Mouse (Mus musculus) CH12.LX (cell line): ENCODE measurements at regions not wholly inside any gene's neighbourhood (a gene's known extent, or its start where the extent isn't known, plus 50 kb on each side); places are given as distances from the start of the nearest gene placed in this dataset.

Experiments
- DNase-seq: peaks from one replicate; pipeline ENCODE4 v3.0.0-alpha.2; 2013; ENCODE audit errors: extremely low read depth
- H3K27ac ChIP-seq: 2 replicates; pipeline ENCODE4 v1.5.1; 2012; ENCODE audit warnings: low read depth, mild to moderate bottlenecking, control low read depth, moderate library complexity; ENCODE audit not compliant: insufficient read depth
- H3K27me3 ChIP-seq: replicated peaks from 2 replicates; pipeline ENCODE3; 2012; ENCODE audit warnings: inconsistent platforms
- H3K36me3 ChIP-seq, 2 experiments: replicated peaks in 1 of 2; 2 replicates each; pipeline versions ENCODE3 to v1.6.1; 2012; ENCODE audit warnings: inconsistent platforms in 1 of 2, low read length in 1 of 2, mild to moderate bottlenecking in 1 of 2, mixed read lengths in 1 of 2, moderate library complexity in 1 of 2; ENCODE audit not compliant: control insufficient read depth in 1 of 2, insufficient read depth in 1 of 2
- H3K4me1 ChIP-seq, 2 experiments: 2 replicates each; pipeline ENCODE4 v1.6.1; 2012; ENCODE audit warnings: inconsistent platforms in 1 of 2, moderate library complexity in 1 of 2; ENCODE audit not compliant: insufficient read depth in 2 of 2, control insufficient read depth in 1 of 2
- H3K4me2 ChIP-seq: 2 replicates; pipeline ENCODE4 v1.6.1; 2012; ENCODE audit warnings: low read depth, mild to moderate bottlenecking, control low read depth; ENCODE audit not compliant: poor library complexity, insufficient read depth, severe bottlenecking
- H3K4me3 ChIP-seq, 3 experiments: fragments of 150-350 bp in 1 of 3; sonication (generic) in 1 of 3; replicated peaks in 1 of 3; 2 replicates each; pipeline versions ENCODE3 to v1.5.1; 2011 to 2012; ENCODE audit warnings: low read depth in 2 of 3, low read length in 2 of 3, mild to moderate bottlenecking in 2 of 3, moderate library complexity in 2 of 3, control low read depth in 1 of 3, improper control_type of control experiment in 1 of 3, inconsistent platforms in 1 of 3, mixed read lengths in 1 of 3; ENCODE audit not compliant: poor library complexity in 1 of 3
- H3K79me2 ChIP-seq: replicated peaks from 2 replicates; pipeline ENCODE4 v1.6.1; 2012; ENCODE audit warnings: mild to moderate bottlenecking, moderate library complexity; ENCODE audit not compliant: control insufficient read depth, poor library complexity, insufficient read depth, severe bottlenecking; ENCODE audit errors: extremely low read depth
- H3K9ac ChIP-seq: 2 replicates; pipeline ENCODE4 v1.6.1; 2012; ENCODE audit warnings: low read depth, mild to moderate bottlenecking, control low read depth, moderate library complexity; ENCODE audit not compliant: insufficient read depth
- H3K9me3 ChIP-seq: replicated peaks from 2 replicates; pipeline ENCODE3; 2012; ENCODE audit warnings: low read length, inconsistent platforms, mixed read lengths
- BHLHE40 ChIP-seq: IDR thresholded peaks from 2 replicates; pipeline ENCODE4 v1.6.1; 2011; ENCODE audit warnings: mild to moderate bottlenecking, low read depth, low read length, improper control_type of control experiment
- CHD1 ChIP-seq: IDR thresholded peaks from 2 replicates; pipeline ENCODE4 v1.6.1; 2012; ENCODE audit warnings: low read depth, low read length, improper control_type of control experiment, inconsistent platforms
- CTCF ChIP-seq, 2 experiments: IDR thresholded peaks in 1 of 2; conservative IDR thresholded peaks in 1 of 2; 2 replicates each; pipeline ENCODE4 v1.5.1; 2011 to 2012; ENCODE audit warnings: low read depth in 2 of 2, low read length in 2 of 2, improper control_type of control experiment in 1 of 2, inconsistent platforms in 1 of 2, mild to moderate bottlenecking in 1 of 2, moderate library complexity in 1 of 2
- E2F4 ChIP-seq: IDR thresholded peaks from 2 replicates; pipeline ENCODE4 v1.6.1; 2011; ENCODE audit warnings: low read depth, low read length, improper control_type of control experiment; ENCODE audit not compliant: insufficient replicate concordance
- EP300 ChIP-seq: IDR thresholded peaks from 2 replicates; pipeline ENCODE4 v1.6.1; 2011; ENCODE audit warnings: low read length, improper control_type of control experiment
- ETS1 ChIP-seq: conservative IDR thresholded peaks from 2 replicates; pipeline ENCODE4 v1.6.1; 2012; ENCODE audit warnings: low read depth, mild to moderate bottlenecking, inconsistent platforms, low read length, improper control_type of control experiment, moderate library complexity
- GABPA ChIP-seq: IDR thresholded peaks from 2 replicates; pipeline ENCODE4 v1.6.1; 2012; ENCODE audit warnings: low read depth, low read length, improper control_type of control experiment, inconsistent platforms; ENCODE audit not compliant: insufficient replicate concordance
- JUN ChIP-seq: IDR thresholded peaks from 2 replicates; pipeline ENCODE4 v1.6.1; 2011; ENCODE audit warnings: low read depth, mild to moderate bottlenecking, low read length, improper control_type of control experiment, moderate library complexity; ENCODE audit not compliant: insufficient read depth
- JUND ChIP-seq: conservative IDR thresholded peaks from 2 replicates; pipeline ENCODE4 v1.6.1; 2011; ENCODE audit warnings: low read depth, low read length, improper control_type of control experiment
- MAX ChIP-seq: IDR thresholded peaks from 2 replicates; pipeline ENCODE4 v1.6.1; 2011; ENCODE audit warnings: low read length, improper control_type of control experiment
- MAZ ChIP-seq: IDR thresholded peaks from 2 replicates; pipeline ENCODE4 v1.6.1; 2012; ENCODE audit warnings: low read depth, mild to moderate bottlenecking, inconsistent platforms, low read length, improper control_type of control experiment, moderate library complexity
- NELFE ChIP-seq: IDR thresholded peaks from 2 replicates; pipeline ENCODE4 v1.6.1; 2011; ENCODE audit warnings: low read depth, low read length, improper control_type of control experiment
- NRF1 ChIP-seq: IDR thresholded peaks from 2 replicates; pipeline ENCODE4 v1.6.1; 2014; ENCODE audit warnings: low read depth, mild to moderate bottlenecking, inconsistent platforms, low read length, improper control_type of control experiment, moderate library complexity
- POLR2A ChIP-seq: IDR thresholded peaks from 2 replicates; pipeline ENCODE4 v1.6.1; 2011; ENCODE audit warnings: low read depth, mild to moderate bottlenecking, improper control_type of control experiment, low read length
- POLR2AphosphoS2 ChIP-seq: IDR thresholded peaks from 2 replicates; pipeline ENCODE4 v1.6.1; 2011; ENCODE audit warnings: low read depth, low read length, improper control_type of control experiment
- TBP ChIP-seq: conservative IDR thresholded peaks from 2 replicates; pipeline ENCODE4 v1.6.1; 2011; ENCODE audit warnings: low read depth, low read length, improper control_type of control experiment
- UBTF ChIP-seq: IDR thresholded peaks from 2 replicates; pipeline ENCODE4 v1.6.1; 2012; ENCODE audit warnings: low read depth, mild to moderate bottlenecking, inconsistent platforms, low read length, improper control_type of control experiment, moderate library complexity
- ZC3H11A ChIP-seq: IDR thresholded peaks from 2 replicates; pipeline ENCODE4 v1.6.1; 2012; ENCODE audit warnings: low read depth, mild to moderate bottlenecking, inconsistent platforms, low read length, improper control_type of control experiment
- ZMIZ1 ChIP-seq: IDR thresholded peaks from 2 replicates; pipeline ENCODE4 v1.6.1; 2012; ENCODE audit warnings: low read depth, mild to moderate bottlenecking, inconsistent platforms, low read length, improper control_type of control experiment
- ZNF384 ChIP-seq: IDR thresholded peaks from 2 replicates; pipeline ENCODE4 v1.6.1; 2012; ENCODE audit warnings: low read depth, low read length, improper control_type of control experiment, inconsistent platforms
- dilution Hi-C: fragments of 300-500 bp; cut with MboI; formaldehyde crosslinking; loops from 2 replicates; pipeline ENCODE4 v1.14.3; 2020; ENCODE audit warnings: low sequenced_read_pairs; ENCODE audit not compliant: extremely low pct_unique_long_range_greater_than_20kb, extremely low pct_ligation_motif_present
- in situ Hi-C: fragments of 300-500 bp; cut with MboI; formaldehyde crosslinking; loops from 3 replicates; pipeline ENCODE4 v1.14.3; 2019; ENCODE audit warnings: low sequenced_read_pairs, low pct_ligation_motif_present, low pct_unique_long_range_greater_than_20kb, mixed read lengths

DNA sequence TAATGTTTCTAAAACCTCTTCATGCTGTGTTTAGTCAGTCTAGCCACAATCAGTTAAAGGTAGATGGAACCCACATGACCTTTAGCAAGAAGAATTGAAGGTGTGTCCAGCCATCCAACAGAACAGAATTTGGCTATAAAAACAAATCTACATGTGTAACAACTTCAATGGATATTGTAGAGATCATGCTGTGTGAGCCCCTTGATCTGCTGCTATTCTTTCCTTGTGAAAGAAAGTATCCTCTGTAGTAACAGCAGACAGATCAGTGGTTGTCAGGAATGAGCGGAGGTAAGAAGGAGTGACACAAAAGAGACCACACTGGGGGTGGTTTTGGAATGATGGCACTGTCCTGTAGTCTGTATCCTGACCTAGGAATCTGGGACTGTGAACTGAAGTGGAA, 156.3 kb downstream of the Gm12728 start:
- Histone ChIP-seq H3K9ac (no peak overlapping the region), H3K27ac (no peak overlapping the region), H3K4me1 (no peaks in the 10 kb centered on the region), H3K27me3 (peaks cover 43% of the 10 kb centered on the region), H3K79me2 (no peaks in the 10 kb centered on the region), H3K36me3 (no peaks in the 10 kb centered on the region), H3K9me3 (no peaks in the 10 kb centered on the region), H3K4me3 (no peak overlapping the region), H3K4me2 (no peak overlapping the region)
- no peak for DNase-seq
- dilution Hi-C loops, result no loop called here
- TF ChIP-seq GABPA (no peak), NRF1 (no peak), NELFE (no peak), TBP (no peak), ETS1 (no peak), CTCF (conservative IDR thresholded peaks at IDR 0.05 in 1 of 2, IDR thresholded peaks at IDR 0.05 in 1 of 2; ENCODE audit: low read depth in 2 of 2, low read length in 2 of 2) (no peak), CHD1 (no peak), ZMIZ1 (no peak), JUND (no peak), MAZ (no peak), ZC3H11A (no peak), ZNF384 (no peak), E2F4 (no peak), MAX (no peak), POLR2AphosphoS2 (no peak), BHLHE40 (no peak), POLR2A (no peak), JUN (no peak), EP300 (no peak)
- in situ Hi-C loops, result no loop called here

DNA sequence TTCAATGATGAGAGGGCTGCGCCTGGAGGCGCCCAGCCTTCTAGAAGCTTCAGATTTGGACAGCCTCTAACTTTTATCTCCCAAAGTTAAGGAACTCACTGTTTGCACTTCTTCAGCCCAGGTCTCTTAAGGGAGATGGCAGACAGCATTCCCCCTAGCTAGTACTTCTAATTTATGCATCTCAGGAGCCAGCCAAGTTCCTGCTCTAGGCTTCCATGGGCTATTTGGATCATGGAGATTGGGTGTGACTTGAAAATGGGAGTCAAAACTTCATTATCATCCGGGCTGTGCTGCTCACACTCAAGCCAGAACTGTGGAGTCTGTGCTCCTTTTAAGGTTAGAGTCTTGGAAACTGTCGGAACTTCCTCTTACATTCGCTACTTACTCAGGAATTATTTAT, 158.7 kb downstream of the Gm12728 start:
- Histone ChIP-seq H3K27ac (no peak overlapping the region), H3K9ac (no peak overlapping the region), H3K9me3 (no peaks in the 10 kb centered on the region), H3K36me3 (no peaks in the 10 kb centered on the region), H3K4me2 (no peak overlapping the region), H3K4me3 (no peak overlapping the region), H3K27me3 (peaks cover 49% of the 10 kb centered on the region), H3K4me1 (no peaks in the 10 kb centered on the region), H3K79me2 (no peaks in the 10 kb centered on the region)
- dilution Hi-C loops, result no loop called here
- DNase-seq, result no peak
- TF ChIP-seq UBTF (no peak), JUN (no peak), POLR2AphosphoS2 (no peak), NELFE (no peak)
- in situ Hi-C loops, result no loop called here
